Mouse (Mus musculus) megakaryocyte, adult 5-6 weeks (primary cell): ENCODE results near the gene Alkbh8. TPM values are rescaled to one million over a fixed set of nuclear protein-coding genes. Genes with fewer than 3 reads are reported as not detected.

Experiments
- total RNA-seq, 2 experiments: library from RNA; stranded (forward) in 1 of 2; stranded (reverse) in 1 of 2; fragments of 153-499, 151-499 nt in 1 of 2; fragments of 221-1000, 200-1000 nt in 1 of 2; gene quantifications; 2 replicates each; pipeline versions ENCODE4 v1.2.3 to v1.2.4; 2015 to 2017

Alkbh8 gene
- total RNA-seq, 2 experiments from 2014 or later, result 6.8 to 8.7 TPM

Other genes starting within 250 kb of the Alkbh8 start
- gene Cwf19l2, start 68.5 kb downstream of the Alkbh8 start, total RNA-seq (2015), result 15.5 and 18.1 TPM in 2 replicates
- 33.3 and 43.2 TPM in 2 replicates for gene Cwf19l2, start 68.5 kb downstream of the Alkbh8 start, total RNA-seq (2017)
- not detected in 2 replicates for gene Gucy1a2, start 197.6 kb downstream of the Alkbh8 start, total RNA-seq (2015)
- not detected in 2 replicates for gene Gucy1a2, start 197.6 kb downstream of the Alkbh8 start, total RNA-seq (2017)